29 mouse cellular contexts compared by ENCODE assay signal in the genomic region with DNA sequence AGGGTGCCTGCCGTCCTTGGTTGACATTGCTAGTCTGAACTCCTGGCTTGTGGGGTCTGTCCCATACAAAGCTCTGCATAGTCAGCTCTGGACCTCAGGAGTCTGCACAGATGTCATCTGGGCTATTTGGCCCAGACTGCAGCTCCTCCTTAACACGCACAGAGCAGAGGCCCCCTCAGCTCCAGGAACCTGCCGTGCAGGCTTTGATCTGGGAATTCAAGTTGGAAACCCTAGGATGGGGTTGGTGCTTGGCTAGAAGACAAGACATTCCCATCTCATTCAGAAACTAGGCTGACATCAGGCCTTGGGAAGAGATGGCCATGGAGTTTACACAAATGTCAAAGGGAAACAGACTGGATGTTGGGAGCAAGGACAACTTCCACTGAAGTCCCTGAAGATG. TPM values are rescaled to one million over a fixed set of nuclear protein-coding genes. Genes with fewer than 3 reads are reported as not detected.
A peak's percentile ranks its signal among the peaks of the same experiment; 100 is the strongest.
DNase-seq lines count a peak whose midpoint lies in the region; ATAC-seq lines count a peak whose summit lies in the region.
"Had no signal": no experiment of that assay in that cellular context is flagged by ENCODE, and none has a peak within 500 bp of the region (broad histone marks: within the 10 kb centered on the region; RNA-seq: fewer than 3 reads in every experiment).

No protein-coding gene starts in this region.

- H3K9ac ChIP-seq in hindbrain, embryonic 12.5 days, result no peak overlapping the region
- no peak overlapping the region for H3K9ac ChIP-seq in midbrain, embryonic 12.5 days (replicated peaks)
- H3K9ac ChIP-seq in midbrain, embryonic 16.5 days (ENCODE audit: low read depth, low read length), result no peak overlapping the region
- no peak overlapping the region for H3K9ac ChIP-seq in neural tube, embryonic 15.5 days (replicated peaks)
- H3K9ac ChIP-seq: embryonic facial prominence, embryonic 12.5 days; intestine, embryonic 15.5 days; limb, embryonic 15.5 days; liver, embryonic 13.5 days had no signal

- H3K4me3 ChIP-seq in hindbrain, embryonic 12.5 days, result no peak overlapping the region
- no peak overlapping the region for H3K4me3 ChIP-seq in hindbrain, embryonic 10.5 days
- H3K4me3 ChIP-seq in midbrain, embryonic 12.5 days, result no peak overlapping the region
- no peak overlapping the region for H3K4me3 ChIP-seq in midbrain, embryonic 16.5 days (ENCODE audit: low read depth, low read length)
- no peak overlapping the region for H3K4me3 ChIP-seq in neural tube, embryonic 15.5 days (replicated peaks)
- H3K4me3 ChIP-seq: embryonic facial prominence, embryonic 12.5 days; intestine, embryonic 15.5 days; limb, embryonic 10.5 days; limb, embryonic 15.5 days; liver, embryonic 13.5 days; megakaryocyte, embryonic 14.5 days had no signal

- peaks cover 51% of the 10 kb centered on the region for H3K4me1 ChIP-seq in hindbrain, embryonic 12.5 days
- H3K4me1 ChIP-seq in hindbrain, embryonic 10.5 days (replicated peaks), result peaks cover 35% of the 10 kb centered on the region
- peaks cover 27% of the 10 kb centered on the region for H3K4me1 ChIP-seq in midbrain, embryonic 12.5 days
- H3K4me1 ChIP-seq in midbrain, embryonic 16.5 days (ENCODE audit: control insufficient read depth, insufficient read depth, low read length), result peaks cover 40% of the 10 kb centered on the region
- H3K4me1 ChIP-seq in neural tube, embryonic 15.5 days, result peaks cover 63% of the 10 kb centered on the region
- H3K4me1 ChIP-seq: limb, embryonic 15.5 days; liver, embryonic 13.5 days; megakaryocyte, embryonic 14.5 days had no signal

- H3K27me3 ChIP-seq in hindbrain, embryonic 12.5 days, result peaks cover 3% of the 10 kb centered on the region; the same call in 1 of the 2 replicates
- peaks cover 4% of the 10 kb centered on the region; the same call in 1 of the 2 replicates for H3K27me3 ChIP-seq in hindbrain, embryonic 10.5 days (ENCODE audit: insufficient read depth, poor library complexity, severe bottlenecking)
- H3K27me3 ChIP-seq in midbrain, embryonic 12.5 days, result peaks cover 4% of the 10 kb centered on the region; the same call in 1 of the 2 replicates
- no peaks in the 10 kb centered on the region for H3K27me3 ChIP-seq in midbrain, embryonic 16.5 days (ENCODE audit: control insufficient read depth, insufficient read depth, low read depth, low read length)
- H3K27me3 ChIP-seq in neural tube, embryonic 15.5 days (replicated peaks), result no peaks in the 10 kb centered on the region
- H3K27me3 ChIP-seq: limb, embryonic 15.5 days had no signal

- no peak overlapping the region for H3K4me2 ChIP-seq in hindbrain, embryonic 12.5 days (replicated peaks)
- H3K4me2 ChIP-seq in midbrain, embryonic 12.5 days (replicated peaks), result no peak overlapping the region
- no peak overlapping the region for H3K4me2 ChIP-seq in midbrain, embryonic 16.5 days (ENCODE audit: low read length)
- no peak overlapping the region for H3K4me2 ChIP-seq in neural tube, embryonic 15.5 days
- H3K4me2 ChIP-seq: embryonic facial prominence, embryonic 12.5 days; intestine, embryonic 15.5 days; limb, embryonic 15.5 days; liver, embryonic 13.5 days had no signal

- H3K27ac ChIP-seq in hindbrain, embryonic 12.5 days, result 0 out of 2 replicates have a peak overlapping the region, but pooled peaks have one; percentile 23
- H3K27ac ChIP-seq in hindbrain, embryonic 10.5 days, result no peak overlapping the region
- H3K27ac ChIP-seq in midbrain, embryonic 12.5 days (replicated peaks), result peak overlapping the region; percentile 54; the same call in 1 of the 2 replicates
- no peak overlapping the region for H3K27ac ChIP-seq in midbrain, embryonic 16.5 days (ENCODE audit: low read length)
- peak overlapping the region; percentile 43 for H3K27ac ChIP-seq in neural tube, embryonic 15.5 days (replicated peaks)
- H3K27ac ChIP-seq: embryonic facial prominence, embryonic 12.5 days; hindbrain, postnatal 0 days; intestine, embryonic 15.5 days; limb, embryonic 10.5 days; limb, embryonic 15.5 days; liver, embryonic 13.5 days had no signal

- WGBS in hindbrain, embryonic 12.5 days, result 58% methylated on average over 3 of the region's 3 CpGs
- 57% methylated on average over 3 of the region's 3 CpGs for WGBS in hindbrain, embryonic 10.5 days
- WGBS in midbrain, embryonic 12.5 days, result 53% methylated on average over 3 of the region's 3 CpGs
- 44% methylated on average over 3 of the region's 3 CpGs for WGBS in midbrain, embryonic 16.5 days
- 38% methylated on average over 3 of the region's 3 CpGs for WGBS in neural tube, embryonic 15.5 days

- H3K9me3 ChIP-seq in hindbrain, embryonic 12.5 days (replicated peaks), result no peaks in the 10 kb centered on the region
- H3K9me3 ChIP-seq in hindbrain, embryonic 10.5 days, result no peaks in the 10 kb centered on the region
- no peaks in the 10 kb centered on the region for H3K9me3 ChIP-seq in midbrain, embryonic 12.5 days
- no peaks in the 10 kb centered on the region for H3K9me3 ChIP-seq in midbrain, embryonic 16.5 days (replicated peaks; ENCODE audit: control insufficient read depth, low read length, poor library complexity, severe bottlenecking)
- no peaks in the 10 kb centered on the region for H3K9me3 ChIP-seq in neural tube, embryonic 15.5 days (replicated peaks)
- H3K9me3 ChIP-seq: embryonic facial prominence, embryonic 12.5 days; G1E; intestine, embryonic 15.5 days; limb, embryonic 10.5 days; limb, embryonic 15.5 days; liver, embryonic 13.5 days; megakaryocyte, embryonic 14.5 days had no signal

- ATAC-seq in hindbrain, embryonic 12.5 days (ENCODE audit: low FRiP score), result no peak
- no peak for ATAC-seq in midbrain, embryonic 12.5 days (ENCODE audit: low FRiP score, low read depth)
- ATAC-seq in midbrain, embryonic 16.5 days, result no peak
- no peak for ATAC-seq in neural tube, embryonic 15.5 days (ENCODE audit: low FRiP score)
- ATAC-seq: forebrain, embryonic 14.5 days; hindbrain, postnatal 0 days; intestine, embryonic 15.5 days; lung, postnatal 0 days had no signal

- peak; percentile 20 for DNase-seq in adrenal gland, postnatal 10 days
- DNase-seq in adrenal gland, adult 8-10 months, result no peak
- DNase-seq in hindbrain, embryonic 10.5 days (ENCODE audit: low spot score), result no peak
- DNase-seq: cerebellum, adult 18-20 months; cerebellum, postnatal 36 days; gastrocnemius, postnatal 14 days; heart, postnatal 14 days; kidney, adult 2 months; kidney, postnatal 4 days; liver, embryonic 13.5 days; lung, adult 18-20 months; lung, postnatal 4 days; thymus, adult 2 months; thymus, postnatal 36 days had no signal

- no peaks in the 10 kb centered on the region for H3K36me3 ChIP-seq in hindbrain, embryonic 12.5 days
- H3K36me3 ChIP-seq in hindbrain, embryonic 10.5 days, result no peaks in the 10 kb centered on the region
- H3K36me3 ChIP-seq in midbrain, embryonic 12.5 days, result 0 out of 2 replicates have a peak, but pooled peaks cover 4% of the 10 kb centered on the region
- no peaks in the 10 kb centered on the region; the same call in 1 of the 2 replicates for H3K36me3 ChIP-seq in midbrain, embryonic 16.5 days (ENCODE audit: control insufficient read depth, insufficient read depth, low read length)
- no peaks in the 10 kb centered on the region for H3K36me3 ChIP-seq in neural tube, embryonic 15.5 days
- H3K36me3 ChIP-seq: embryonic facial prominence, embryonic 12.5 days; G1E; intestine, embryonic 15.5 days; limb, embryonic 10.5 days; limb, embryonic 15.5 days; liver, embryonic 13.5 days had no signal

RNA-seq across cellular contexts. Expression of a gene that starts 17.8 kb away (rescaled TPM):
- total RNA-seq in adrenal gland, postnatal 10 days (2021), result 1 to 10 TPM; 2.5 to 4.3 TPM
- total RNA-seq in adrenal gland, adult 8-10 months (2022), result 1 to 10 TPM; 2.4 to 8.4 (median 5.9) TPM
- 63.6 and 63.8 TPM in 2 replicates for polyA plus RNA-seq in hindbrain, embryonic 12.5 days (2016; fragmentation: Nextera tagmentation; extraction: Ambion mirVana)
- 18.8 and 38.5 TPM in 2 replicates for polyA plus RNA-seq in hindbrain, embryonic 10.5 days (2016; fragmentation: Nextera tagmentation; extraction: Ambion mirVana)
- polyA plus RNA-seq in midbrain, embryonic 12.5 days (2016; fragmentation: Nextera tagmentation; extraction: Ambion mirVana), result 72.1 and 73.3 TPM in 2 replicates
- polyA plus RNA-seq in midbrain, embryonic 16.5 days (2015; fragmentation: Nextera tagmentation; extraction: Ambion mirVana), result 76.2 and 89.7 TPM in 2 replicates
- 65.5 and 87.3 TPM in 2 replicates for polyA plus RNA-seq in neural tube, embryonic 15.5 days (2015; fragmentation: Nextera tagmentation; extraction: Ambion mirVana)
- total RNA-seq: gastrocnemius, postnatal 14 days; granulocyte monocyte progenitor cell, adult 5-6 weeks had no signal
- polyA plus RNA-seq: G1E; limb, embryonic 10.5 days; liver, embryonic 13.5 days; lung, postnatal 0 days had no signal

RNA-seq across cellular contexts. Expression of a gene that starts 46.2 kb away (rescaled TPM):
- total RNA-seq in adrenal gland, postnatal 10 days (2021), result 1,000 to 10,000 TPM; 1,052 to 1,158 TPM
- total RNA-seq in adrenal gland, adult 8-10 months (2022), result 100 to 1,000 TPM; 310 to 438 (median 388) TPM
- polyA plus RNA-seq in hindbrain, embryonic 12.5 days (2016; fragmentation: Nextera tagmentation; extraction: Ambion mirVana), result 530 and 539 TPM in 2 replicates
- polyA plus RNA-seq in hindbrain, embryonic 10.5 days (2016; fragmentation: Nextera tagmentation; extraction: Ambion mirVana), result 609 and 683 TPM in 2 replicates
- polyA plus RNA-seq in midbrain, embryonic 12.5 days (2016; fragmentation: Nextera tagmentation; extraction: Ambion mirVana), result 526 and 540 TPM in 2 replicates
- 565 and 600 TPM in 2 replicates for polyA plus RNA-seq in midbrain, embryonic 16.5 days (2015; fragmentation: Nextera tagmentation; extraction: Ambion mirVana)
- 658 and 665 TPM in 2 replicates for polyA plus RNA-seq in neural tube, embryonic 15.5 days (2015; fragmentation: Nextera tagmentation; extraction: Ambion mirVana)

RNA-seq across cellular contexts. Expression of a gene that starts 46.3 kb away (rescaled TPM):
- total RNA-seq in adrenal gland, postnatal 10 days (2021), result under 1 TPM; 0.27 to 0.73 TPM
- total RNA-seq in adrenal gland, adult 8-10 months (2022), result under 1 TPM in 3 of 4 experiments, not detected in 1; 0.38 to 0.77 (median 0.73) TPM
- 0.68 TPM in 1 of 2 replicates, not detected in the other for polyA plus RNA-seq in hindbrain, embryonic 12.5 days (2016; fragmentation: Nextera tagmentation; extraction: Ambion mirVana)
- polyA plus RNA-seq in hindbrain, embryonic 10.5 days (2016; fragmentation: Nextera tagmentation; extraction: Ambion mirVana), result 0.24 and 0.43 TPM in 2 replicates
- polyA plus RNA-seq in midbrain, embryonic 12.5 days (2016; fragmentation: Nextera tagmentation; extraction: Ambion mirVana), result 0.18 and 0.64 TPM in 2 replicates
- 0.24 and 0.46 TPM in 2 replicates for polyA plus RNA-seq in midbrain, embryonic 16.5 days (2015; fragmentation: Nextera tagmentation; extraction: Ambion mirVana)
- polyA plus RNA-seq in neural tube, embryonic 15.5 days (2015; fragmentation: Nextera tagmentation; extraction: Ambion mirVana), result 0.36 and 0.88 TPM in 2 replicates
- total RNA-seq: gastrocnemius, postnatal 14 days had no signal
- polyA plus RNA-seq: G1E; limb, embryonic 10.5 days; liver, embryonic 13.5 days; neural tube, embryonic 11.5 days had no signal

Comparison
In these comparisons a context has a peak if more than half of its experiments do, and no peak if none do; other contexts are left out.
1. H3K27ac ChIP-seq: peak in hindbrain, embryonic 12.5 days (single experiment), midbrain, embryonic 12.5 days (single experiment) and neural tube, embryonic 15.5 days (single experiment); none in hindbrain, embryonic 10.5 days (single experiment) and midbrain, embryonic 16.5 days (single experiment).